22 mouse cellular contexts compared by ENCODE assay signal in the genomic region with DNA sequence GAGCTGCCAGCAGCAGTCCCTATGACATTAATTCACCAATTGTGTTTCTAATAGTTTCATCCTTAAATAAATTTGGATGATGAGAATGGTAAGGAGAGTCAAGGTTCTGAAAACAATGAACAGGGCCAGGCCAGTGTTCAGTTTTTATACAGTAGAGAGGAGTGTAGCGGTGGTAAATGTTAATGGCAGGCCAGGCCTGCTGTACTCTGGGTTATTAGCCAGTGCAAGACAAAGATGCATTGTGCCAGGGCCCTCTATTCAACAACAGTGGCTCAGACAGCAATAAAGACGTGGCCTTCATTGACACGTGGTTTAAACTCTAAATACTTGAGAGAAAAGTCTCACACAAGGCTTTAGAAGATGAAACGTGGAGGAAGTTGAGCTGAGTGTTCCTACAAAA.
DNase-seq lines count a peak whose midpoint lies in the region; ATAC-seq lines count a peak whose summit lies in the region.
"Had no signal": no experiment of that assay in that cellular context is flagged by ENCODE, and none has a peak within 500 bp of the region (broad histone marks: within the 10 kb centered on the region; RNA-seq: fewer than 3 reads in every experiment).

No protein-coding gene starts in this region.

- no peak overlapping the region for H3K4me3 ChIP-seq in neural tube, embryonic 12.5 days
- no peak overlapping the region for H3K4me3 ChIP-seq in neural tube, embryonic 15.5 days (replicated peaks)
- H3K4me3 ChIP-seq: embryonic facial prominence, embryonic 15.5 days; heart, embryonic 12.5 days; stomach, embryonic 15.5 days had no signal

- DNase-seq in forelimb bud, embryonic 11.5 days (ENCODE audit: low read depth, low spot score) = peak; percentile 43
- peak; percentile 38 for DNase-seq in mesoderm, embryonic 11.5 days (ENCODE audit: low read depth, low spot score)
- no peak for DNase-seq in natural killer cell, adult 2 months (ENCODE audit: low spot score in 2 of 2)
- DNase-seq in urinary bladder, postnatal 10 days (ENCODE audit: low spot score) = no peak
- no peak for DNase-seq in layer of hippocampus, postnatal 36 days
- DNase-seq: adrenal gland, adult 8-10 months; cerebellum, adult 9-11 months; gastrocnemius, postnatal 36 days; heart, postnatal 4 days; kidney, postnatal 10 days; layer of hippocampus, adult 9-11 months; spleen, adult 18-20 months; thymus, postnatal 14 days had no signal

- H3K27me3 ChIP-seq in neural tube, embryonic 12.5 days (replicated peaks) = no peaks in the 10 kb centered on the region
- H3K27me3 ChIP-seq in neural tube, embryonic 15.5 days (replicated peaks) = peaks cover 6% of the 10 kb centered on the region
- H3K27me3 ChIP-seq: embryonic facial prominence, embryonic 15.5 days; heart, embryonic 12.5 days; stomach, embryonic 15.5 days had no signal

- no peaks in the 10 kb centered on the region for H3K36me3 ChIP-seq in neural tube, embryonic 12.5 days
- H3K36me3 ChIP-seq in neural tube, embryonic 15.5 days = no peaks in the 10 kb centered on the region
- H3K36me3 ChIP-seq: embryonic facial prominence, embryonic 15.5 days; G1E; heart, embryonic 12.5 days; stomach, embryonic 15.5 days had no signal

- WGBS in neural tube, embryonic 12.5 days = 5% methylated on average over 4 of the region's 4 CpGs
- 19% methylated on average over 4 of the region's 4 CpGs for WGBS in neural tube, embryonic 15.5 days

- no peak overlapping the region for H3K9ac ChIP-seq in neural tube, embryonic 12.5 days
- no peak overlapping the region for H3K9ac ChIP-seq in neural tube, embryonic 15.5 days (replicated peaks)
- H3K9ac ChIP-seq: embryonic facial prominence, embryonic 15.5 days; heart, embryonic 12.5 days; liver, embryonic 14.5 days; stomach, embryonic 15.5 days had no signal

- H3K9me3 ChIP-seq in neural tube, embryonic 12.5 days = no peaks in the 10 kb centered on the region
- H3K9me3 ChIP-seq in neural tube, embryonic 15.5 days (replicated peaks) = no peaks in the 10 kb centered on the region
- H3K9me3 ChIP-seq: embryonic facial prominence, embryonic 15.5 days; heart, embryonic 12.5 days; stomach, embryonic 15.5 days had no signal

- peak; percentile 83 for ATAC-seq in neural tube, embryonic 12.5 days (ENCODE audit: low FRiP score, low read depth)
- ATAC-seq in neural tube, embryonic 15.5 days (ENCODE audit: low FRiP score) = no peak
- ATAC-seq: intestine, postnatal 0 days; lung, postnatal 0 days had no signal

- H3K27ac ChIP-seq in neural tube, embryonic 12.5 days = no peak overlapping the region; the same call in 1 of the 2 replicates
- no peak overlapping the region for H3K27ac ChIP-seq in neural tube, embryonic 15.5 days (replicated peaks)
- H3K27ac ChIP-seq: embryonic facial prominence, embryonic 15.5 days; liver, embryonic 14.5 days; stomach, embryonic 15.5 days had no signal

- no peak overlapping the region for H3K4me2 ChIP-seq in neural tube, embryonic 12.5 days (replicated peaks)
- H3K4me2 ChIP-seq in neural tube, embryonic 15.5 days = no peak overlapping the region
- H3K4me2 ChIP-seq: embryonic facial prominence, embryonic 15.5 days; heart, embryonic 12.5 days; stomach, embryonic 15.5 days had no signal

- peaks cover 10% of the 10 kb centered on the region; the same call in 1 of the 2 replicates for H3K4me1 ChIP-seq in neural tube, embryonic 12.5 days
- H3K4me1 ChIP-seq in neural tube, embryonic 15.5 days = peaks cover 11% of the 10 kb centered on the region; the same call in 1 of the 2 replicates
- H3K4me1 ChIP-seq: embryonic facial prominence, embryonic 15.5 days; heart, embryonic 12.5 days; stomach, embryonic 15.5 days had no signal

Comparison
In these comparisons a context has a peak if more than half of its experiments do, and no peak if none do; other contexts are left out.
1. DNase-seq: peak in forelimb bud, embryonic 11.5 days (single experiment) and mesoderm, embryonic 11.5 days (single experiment); none in natural killer cell, adult 2 months (0 of 2), urinary bladder, postnatal 10 days (single experiment) and layer of hippocampus, postnatal 36 days (0 of 2).